Mouse (Mus musculus): ENCODE measurements around the gene Cyp2u1.

GRCm38 (mm10) chr3:131296893-131297292, 6.1 kb downstream of the Cyp2u1 start:
- TF ChIP-seq CTCF (IDR thresholded peaks at IDR 0.05; ENCODE audit: low read depth, low read length) (no peak), EP300 (IDR thresholded peaks at IDR 0.05; ENCODE audit: insufficient read depth, low read depth, low read length) (no peak), POLR2A (IDR thresholded peaks at IDR 0.05; ENCODE audit: insufficient read depth, low read length) (no peak)

All from ES-Bruce4 (cell line).